Mouse (Mus musculus) erythroblast, adult 5-6 weeks (primary cell): Measurements from ENCODE around the gene Tinag. TPM values are rescaled to one million over a fixed set of nuclear protein-coding genes. Genes with fewer than 3 reads are reported as not detected.
"Not testable (repeated sequence)": the region's sequence is repeated elsewhere in the genome, so short reads cannot be mapped to it uniquely, and the experiment has no call there.

Experiments
- ATAC-seq: replicated peaks from 2 replicates; pipeline ENCODE4 v1.8.0; 2016; ENCODE audit warnings: moderate number of reproducible peaks, mild to moderate bottlenecking, moderate TSS enrichment, inconsistent platforms; ENCODE audit not compliant: poor library complexity, low FRiP score, severe bottlenecking
- total RNA-seq, 2 experiments: library from RNA; stranded (forward) in 1 of 2; stranded (reverse) in 1 of 2; fragments of 150-400 nt in 1 of 2; fragments of 200-764, 138-1000 nt in 1 of 2; gene quantifications; 2 replicates each; pipeline versions ENCODE4 v1.2.3 to v1.2.4; 2015 to 2017; ENCODE audit warnings: low replicate concordance in 2 of 2

The Tinag gene
- total RNA-seq (2015; ENCODE audit: low replicate concordance) (not detected in 2 replicates), total RNA-seq (2017; ENCODE audit: low replicate concordance) (not detected in 2 replicates)

- no peak for ATAC-seq
Observed at GRCm38 (mm10) chr9:77045585-77045984, at the start of gene Tinag. Tinag (minus strand) TSS chr9:77045794.

GRCm38 (mm10) chr9:77083221-77083620 lies 37.6 kb upstream of the Tinag start:
- not testable (repeated sequence) for ATAC-seq

- ATAC-seq, result no peak
Observed at GRCm38 (mm10) chr9:77071676-77072075, 26.1 kb upstream of the Tinag start.

- ATAC-seq, result no peak
Observed at GRCm38 (mm10) chr9:77056611-77057010, 11.0 kb upstream of the Tinag start.

GRCm38 (mm10) chr9:77054426-77055193 lies 9.0 kb upstream of the Tinag start:
- no peak for ATAC-seq

- ATAC-seq, result no peak
Observed at GRCm38 (mm10) chr9:77051406-77051805, 5.8 kb upstream of the Tinag start.

DNA sequence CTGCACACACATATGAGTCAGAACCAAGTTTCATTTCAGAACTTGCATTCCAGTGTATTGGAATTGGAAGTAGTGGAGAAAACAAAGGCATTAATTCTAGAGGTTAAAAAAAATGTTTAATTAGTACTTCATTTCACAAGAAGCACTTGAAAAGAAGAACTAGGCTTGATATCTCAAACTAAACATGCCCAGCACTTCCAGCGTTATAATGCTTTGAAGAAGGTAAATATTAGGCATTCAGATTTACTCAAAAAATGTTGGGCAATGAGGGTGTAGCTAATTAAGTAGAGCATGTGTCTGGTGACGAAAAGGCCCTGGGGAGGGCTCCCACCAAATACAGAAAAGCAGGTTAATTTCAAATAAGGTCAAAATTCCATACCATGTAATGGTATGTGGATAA lies 4.1 kb upstream of the Tinag start:
- ATAC-seq, result no peak

DNA sequence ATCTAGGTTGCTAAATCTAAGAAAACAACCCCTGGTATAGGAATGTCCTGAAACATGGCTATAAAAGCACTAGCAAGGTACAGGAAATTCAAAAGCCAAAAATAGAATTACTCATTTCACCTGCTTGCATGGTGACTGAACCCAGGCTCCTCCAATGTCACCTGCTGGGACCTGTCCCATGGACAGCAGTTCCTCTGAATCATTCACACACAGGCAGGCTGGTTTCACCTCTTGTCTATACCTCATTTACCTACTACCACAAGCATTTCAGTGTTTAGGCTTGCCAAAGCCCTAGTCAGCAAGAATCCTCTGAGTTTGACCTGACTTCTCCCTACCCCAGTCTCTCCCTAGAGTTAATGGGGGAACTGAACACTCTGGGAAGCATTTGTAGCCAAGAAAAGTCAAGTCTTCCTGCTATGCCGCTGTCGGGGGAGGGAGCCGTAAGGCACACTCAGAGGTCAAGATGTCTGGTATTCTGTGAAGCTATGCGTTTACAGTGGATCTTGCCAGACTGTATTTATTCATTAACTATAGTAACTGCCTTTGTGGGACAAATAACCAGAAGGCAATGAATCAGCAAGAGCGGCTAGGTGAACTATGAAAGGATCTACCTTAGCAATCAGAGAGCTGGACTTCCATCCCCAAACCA lies 597 bp upstream of the Tinag start:
- no peak for ATAC-seq

DNA sequence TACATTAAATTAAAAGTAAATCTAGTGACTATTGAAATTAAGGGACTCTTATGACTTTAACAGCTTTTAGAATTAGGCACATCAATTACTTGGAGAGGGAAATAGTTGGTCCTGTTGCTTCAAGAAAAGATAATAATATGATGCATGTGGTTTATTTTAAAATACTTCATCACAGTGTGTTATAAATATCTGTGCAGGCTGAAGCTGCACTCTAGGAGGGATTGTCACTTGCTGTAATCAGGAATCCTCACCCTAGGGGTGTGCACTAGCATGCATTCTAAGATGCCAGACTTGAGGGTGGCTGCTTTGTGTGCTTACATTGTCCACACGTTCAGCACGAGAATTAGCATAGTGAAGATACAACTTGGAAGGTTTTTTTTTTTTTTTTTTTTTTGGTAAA lies 10.2 kb downstream of the Tinag start:
- ATAC-seq, result no peak

DNA sequence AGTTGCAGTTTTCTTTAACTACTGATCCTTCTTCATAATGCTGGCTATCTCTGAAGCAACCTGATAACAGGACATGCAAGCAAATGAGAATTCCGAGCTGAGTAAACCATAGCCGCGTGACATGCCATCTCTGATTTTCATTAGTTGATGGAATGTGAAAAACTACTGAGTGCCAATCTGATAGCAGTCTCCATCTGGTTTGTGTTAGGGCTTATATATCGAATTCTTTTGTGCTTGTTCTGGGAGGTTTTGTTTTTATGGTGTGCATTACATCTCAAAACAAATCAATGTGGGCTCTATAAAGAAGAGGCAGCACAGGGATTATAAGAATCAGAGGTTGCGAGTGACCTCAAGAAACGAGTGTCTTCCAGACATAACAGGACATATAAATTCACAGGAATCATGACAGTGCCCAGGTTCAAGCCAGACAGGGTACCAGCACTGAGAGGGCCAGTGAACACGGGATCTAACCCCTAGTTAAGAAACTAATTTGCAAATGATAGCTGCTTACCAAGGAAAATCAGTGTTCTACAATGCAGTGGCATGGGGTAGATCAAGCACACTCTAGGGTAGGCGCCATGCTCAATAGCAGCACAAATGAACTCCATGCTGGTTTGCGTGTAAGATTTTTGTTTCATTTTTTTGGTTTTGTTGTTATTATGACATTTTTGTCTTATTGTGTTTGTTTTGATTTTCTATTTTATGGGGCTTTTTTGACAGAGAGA lies 13.0 kb downstream of the Tinag start:
- ATAC-seq, result no peak

DNA sequence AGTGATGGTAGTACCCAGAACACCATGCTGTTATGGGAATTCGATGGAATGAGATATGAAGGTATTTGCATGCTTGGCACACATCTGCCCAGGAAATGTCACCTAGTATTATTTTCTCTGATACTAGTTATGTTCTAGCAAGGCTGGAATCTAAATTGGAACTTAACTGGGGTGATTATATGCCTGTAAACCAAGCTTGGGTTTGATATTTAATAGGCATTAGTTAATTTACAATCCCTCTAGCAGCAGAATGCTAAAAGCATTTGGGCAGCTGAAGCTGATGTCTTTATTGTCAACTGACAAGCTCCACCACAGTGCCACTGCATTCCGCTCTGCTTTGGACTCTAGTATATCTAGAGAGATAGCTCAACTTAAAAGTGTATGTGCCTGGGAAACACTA lies 20.3 kb downstream of the Tinag start:
- ATAC-seq, result no peak

- ATAC-seq, result no peak
Observed at GRCm38 (mm10) chr9:77018935-77019334, 26.7 kb downstream of the Tinag start.

- no peak for ATAC-seq
Observed at GRCm38 (mm10) chr9:76996021-76996420, 49.6 kb downstream of the Tinag start.

DNA sequence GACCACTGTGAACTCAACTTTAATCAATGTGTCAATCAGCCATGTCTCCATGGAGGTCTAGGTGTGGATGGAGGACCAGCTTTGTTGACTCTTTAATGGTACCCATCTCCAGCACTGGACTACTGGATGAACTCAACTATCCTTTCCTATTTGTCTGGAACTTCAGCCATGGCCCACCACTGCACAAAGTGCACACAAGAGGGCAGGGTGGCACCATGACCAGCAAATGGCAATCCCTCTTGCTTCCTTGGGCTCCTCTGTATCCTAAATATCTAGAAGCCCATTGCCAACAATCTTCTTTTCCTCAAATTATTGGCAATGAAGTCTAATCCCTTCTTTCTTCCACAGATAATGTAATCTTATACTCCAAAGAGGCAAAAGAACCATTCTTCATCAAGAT lies 55.6 kb downstream of the Tinag start:
- no peak for ATAC-seq

DNA sequence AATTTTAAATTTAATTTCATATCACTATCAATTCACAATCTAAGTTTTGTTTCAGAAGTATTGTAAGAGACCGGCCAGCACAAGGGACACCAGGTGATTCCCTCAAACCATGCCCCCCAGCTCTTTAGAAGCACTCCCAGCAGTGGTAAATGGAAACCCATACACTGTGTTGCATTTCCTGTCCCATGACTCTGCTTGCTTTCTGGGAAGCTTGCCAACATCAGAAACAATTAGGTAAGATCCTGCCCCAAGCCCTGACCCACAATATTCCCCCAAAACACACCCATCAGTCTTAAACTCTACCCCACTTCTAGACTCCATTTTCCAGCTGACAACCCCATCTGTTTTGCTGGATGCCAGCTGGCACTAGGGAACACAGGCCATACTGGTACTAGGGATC lies 110.8 kb downstream of the Tinag start:
- no peak for ATAC-seq

- no peak for ATAC-seq
Observed at GRCm38 (mm10) chr9:76915093-76915661, 130.4 kb downstream of the Tinag start.
